Mouse (Mus musculus): Measurements from ENCODE around the gene Pknox2. TPM values are rescaled to one million over a fixed set of nuclear protein-coding genes. Genes with fewer than 3 reads are reported as not detected.

Gene Pknox2
- polyA plus RNA-seq, 1 experiment, result not detected

DNA sequence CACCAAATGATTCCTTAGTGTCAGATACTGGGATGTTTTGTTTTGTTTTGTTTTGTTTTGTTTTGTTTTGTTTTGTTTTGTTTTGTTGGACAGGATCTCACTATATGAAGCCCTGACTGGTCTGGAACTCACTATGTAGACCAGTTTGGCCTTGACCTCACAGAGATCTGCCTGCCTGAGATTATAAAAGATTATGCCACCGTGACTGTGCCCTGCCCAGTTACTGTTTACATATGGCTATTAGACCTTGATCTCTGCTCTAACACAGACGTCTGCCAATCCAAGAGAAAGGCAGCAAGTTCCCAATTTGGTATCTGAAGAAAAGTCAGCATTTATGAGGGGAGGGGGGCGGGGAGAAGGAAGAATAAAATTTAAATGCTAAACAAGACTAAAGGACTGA lies 283.5 kb downstream of the Pknox2 start:
- Histone ChIP-seq H3K4me1 (ENCODE audit: control insufficient read depth, insufficient read depth, low read length) (peaks cover 4% of the 10 kb centered on the region; the same call in 1 of the 2 replicates), H3K27ac (ENCODE audit: insufficient read depth, low read depth, low read length) (no peak overlapping the region), H3K4me3 (ENCODE audit: insufficient read depth, low read length) (no peak overlapping the region)
- TF ChIP-seq POLR2A (IDR thresholded peaks at IDR 0.05; ENCODE audit: borderline replicate concordance, low read depth, low read length), result no peak
- no peak for TF ChIP-seq CTCF (IDR thresholded peaks at IDR 0.05; ENCODE audit: low read depth, low read length)

DNA sequence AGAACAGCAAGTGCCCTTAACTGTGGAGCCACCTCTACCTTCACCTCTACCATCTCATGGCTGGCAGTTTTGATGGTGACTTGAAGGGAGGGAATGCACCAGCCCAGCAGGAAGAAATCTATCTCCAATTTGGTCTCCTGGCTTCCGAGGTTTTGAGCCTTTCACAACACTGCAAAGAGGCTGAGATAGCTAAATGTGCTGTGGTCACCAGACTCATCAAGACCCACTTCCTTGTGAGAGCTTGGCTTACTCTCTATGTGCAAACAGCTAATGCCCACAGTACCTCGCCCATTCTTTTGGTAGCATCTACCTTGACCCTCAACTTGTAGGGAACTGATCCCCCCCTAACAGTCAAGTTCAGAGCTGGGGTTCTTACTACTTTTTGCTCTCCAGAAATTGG lies 284.6 kb downstream of the Pknox2 start:
- Histone ChIP-seq H3K4me1 (ENCODE audit: control insufficient read depth, insufficient read depth, low read length) (peaks cover 4% of the 10 kb centered on the region; the same call in 1 of the 2 replicates), H3K27ac (ENCODE audit: insufficient read depth, low read depth, low read length) (no peak overlapping the region), H3K4me3 (ENCODE audit: insufficient read depth, low read length) (no peak overlapping the region)
- TF ChIP-seq POLR2A (IDR thresholded peaks at IDR 0.05; ENCODE audit: borderline replicate concordance, low read depth, low read length), result no peak
- no peak for TF ChIP-seq CTCF (IDR thresholded peaks at IDR 0.05; ENCODE audit: low read depth, low read length)

DNA sequence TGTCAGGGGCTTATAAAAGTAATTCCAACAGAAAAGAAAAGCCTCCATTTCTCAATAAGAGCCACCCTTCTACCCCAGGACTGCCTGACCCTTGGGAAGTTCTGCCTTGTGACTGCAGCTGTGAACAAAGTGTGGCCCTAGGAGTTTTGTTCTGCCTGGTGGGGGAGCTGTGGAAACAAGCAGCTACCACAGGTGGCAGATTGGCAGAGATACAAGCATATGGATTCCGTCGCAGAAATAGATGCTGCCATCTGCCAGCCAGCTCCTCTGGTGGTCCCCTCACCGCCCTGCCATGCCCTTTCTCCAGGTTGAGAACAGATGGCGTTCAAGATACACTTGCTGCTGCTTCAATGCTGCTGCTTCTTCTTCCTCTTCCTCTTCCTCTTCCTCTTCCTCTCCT lies 288.5 kb downstream of the Pknox2 start:
- H3K4me1 ChIP-seq (ENCODE audit: control insufficient read depth, insufficient read depth, low read length), result no peaks in the 10 kb centered on the region
- TF ChIP-seq CTCF (IDR thresholded peaks at IDR 0.05; ENCODE audit: low read depth, low read length) (no peak), POLR2A (IDR thresholded peaks at IDR 0.05; ENCODE audit: borderline replicate concordance, low read depth, low read length) (no peak)

DNA sequence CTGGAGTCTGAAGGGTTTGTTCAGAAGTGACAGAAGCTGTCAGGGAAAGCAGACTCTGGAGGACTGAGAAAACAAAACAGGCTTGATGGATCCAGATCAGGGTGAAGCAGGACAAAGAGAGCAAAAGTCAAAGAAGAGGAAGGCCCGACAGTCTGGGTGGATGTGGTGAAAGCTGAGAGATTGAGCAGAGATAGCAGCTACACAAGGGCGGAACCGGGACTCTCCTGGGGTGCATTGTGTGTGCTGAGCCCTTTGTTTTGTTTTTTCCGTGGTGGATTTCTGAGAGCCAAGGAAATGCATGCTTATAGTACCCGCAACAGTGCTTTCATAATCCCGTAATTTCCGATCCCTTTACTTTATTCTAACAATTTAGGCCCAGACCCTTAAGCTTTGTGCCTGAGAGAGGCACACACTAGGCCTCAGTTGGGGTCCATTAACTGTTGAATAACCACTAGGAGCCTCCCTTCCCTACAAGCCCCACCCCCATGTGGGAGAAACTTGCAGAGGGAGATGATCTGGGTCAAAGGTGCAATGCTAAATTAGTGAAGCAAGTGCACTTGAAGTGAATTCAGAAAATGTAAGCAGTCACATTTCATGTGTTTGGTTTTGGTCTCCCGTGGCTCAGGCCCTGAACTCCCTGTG lies 289.6 kb downstream of the Pknox2 start:
- no peak overlapping the region for H3K4me3 ChIP-seq (ENCODE audit: insufficient read depth, low read length)
- no peak for TF ChIP-seq CTCF (IDR thresholded peaks at IDR 0.05; ENCODE audit: low read depth, low read length)
- no peak for TF ChIP-seq POLR2A (IDR thresholded peaks at IDR 0.05; ENCODE audit: borderline replicate concordance, low read depth, low read length)
- no peak overlapping the region for H3K27ac ChIP-seq (ENCODE audit: insufficient read depth, low read depth, low read length)
- H3K4me1 ChIP-seq (ENCODE audit: control insufficient read depth, insufficient read depth, low read length), result no peaks in the 10 kb centered on the region

More for the DNA sequence above, 288.5 kb downstream of the Pknox2 start:
- Histone ChIP-seq H3K27ac (ENCODE audit: insufficient read depth, low read depth, low read length) (no peak overlapping the region), H3K4me3 (ENCODE audit: insufficient read depth, low read length) (no peak overlapping the region)

DNA sequence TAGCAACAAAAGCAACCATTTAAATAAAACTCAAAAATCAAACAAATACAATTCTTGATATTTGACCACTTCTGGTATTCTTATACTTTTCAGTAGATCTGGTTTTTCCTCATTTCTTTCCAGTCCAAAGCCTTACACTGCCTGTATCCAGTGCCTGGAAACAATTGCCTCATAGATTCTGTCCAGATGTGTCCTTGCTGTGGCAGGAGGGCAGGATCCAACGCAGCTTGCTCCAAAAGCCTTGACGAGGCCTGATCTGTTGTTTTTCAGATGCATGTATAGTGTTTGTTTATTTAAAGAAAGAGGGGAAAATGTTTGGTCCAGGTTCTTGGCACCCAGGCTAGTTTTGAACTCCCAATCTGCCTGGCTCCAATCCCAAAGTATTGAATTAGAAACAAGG lies 290.9 kb downstream of the Pknox2 start:
- no peaks in the 10 kb centered on the region for H3K4me1 ChIP-seq (ENCODE audit: control insufficient read depth, insufficient read depth, low read length)
- no peak for TF ChIP-seq POLR2A (IDR thresholded peaks at IDR 0.05; ENCODE audit: borderline replicate concordance, low read depth, low read length)
- no peak for TF ChIP-seq CTCF (IDR thresholded peaks at IDR 0.05; ENCODE audit: low read depth, low read length)
- no peak overlapping the region for H3K4me3 ChIP-seq (ENCODE audit: insufficient read depth, low read length)
- H3K27ac ChIP-seq (ENCODE audit: insufficient read depth, low read depth, low read length), result no peak overlapping the region

DNA sequence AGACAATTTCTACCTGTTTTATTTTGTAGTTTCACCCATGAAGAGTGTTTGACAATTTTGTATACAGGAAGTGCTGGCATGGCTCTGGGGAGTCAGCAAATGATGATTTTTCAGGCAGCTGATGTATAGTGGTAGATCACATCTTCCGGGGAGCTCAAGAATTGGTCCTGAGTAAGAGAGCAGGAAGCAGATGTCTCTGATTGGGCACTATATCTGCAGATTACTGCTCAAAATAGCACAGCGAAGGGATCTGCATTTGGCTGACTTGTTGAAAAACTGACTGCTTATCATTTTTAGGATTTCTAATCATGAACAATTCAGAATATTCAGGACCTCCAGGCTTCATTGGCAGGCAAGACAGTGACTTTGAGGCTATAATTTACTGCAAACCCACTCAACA lies 295.0 kb downstream of the Pknox2 start:
- Histone ChIP-seq H3K4me1 (ENCODE audit: control insufficient read depth, insufficient read depth, low read length) (no peaks in the 10 kb centered on the region), H3K27ac (ENCODE audit: insufficient read depth, low read depth, low read length) (no peak overlapping the region), H3K4me3 (ENCODE audit: insufficient read depth, low read length) (no peak overlapping the region)
- no peak for TF ChIP-seq CTCF (IDR thresholded peaks at IDR 0.05; ENCODE audit: low read depth, low read length)
- TF ChIP-seq POLR2A (IDR thresholded peaks at IDR 0.05; ENCODE audit: borderline replicate concordance, low read depth, low read length), result no peak

DNA sequence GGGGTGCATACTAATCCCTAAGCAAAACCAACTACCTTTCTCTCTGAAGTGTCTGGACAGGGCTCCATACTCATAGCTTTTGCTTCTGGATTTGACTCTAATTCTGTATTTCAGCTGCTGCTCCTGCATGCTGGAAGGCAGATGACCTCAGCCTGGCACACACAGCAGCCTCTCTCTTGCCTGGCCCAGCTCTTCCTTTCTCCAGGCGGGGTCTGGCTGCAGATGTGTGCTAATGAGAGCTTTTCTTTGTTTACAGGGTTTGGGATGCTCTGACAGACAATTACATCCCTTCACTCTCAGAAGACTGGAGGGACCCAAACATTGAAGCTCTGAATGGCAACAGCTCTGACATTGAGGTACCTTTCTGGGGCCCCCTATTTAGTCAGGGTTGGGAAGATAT lies 297.1 kb downstream of the Pknox2 start:
- Histone ChIP-seq H3K27ac (ENCODE audit: insufficient read depth, low read depth, low read length) (no peak overlapping the region), H3K4me3 (ENCODE audit: insufficient read depth, low read length) (no peak overlapping the region), H3K4me1 (ENCODE audit: control insufficient read depth, insufficient read depth, low read length) (no peaks in the 10 kb centered on the region)
- TF ChIP-seq POLR2A (IDR thresholded peaks at IDR 0.05; ENCODE audit: borderline replicate concordance, low read depth, low read length), result no peak
- TF ChIP-seq CTCF (IDR thresholded peaks at IDR 0.05; ENCODE audit: low read depth, low read length), result no peak

DNA sequence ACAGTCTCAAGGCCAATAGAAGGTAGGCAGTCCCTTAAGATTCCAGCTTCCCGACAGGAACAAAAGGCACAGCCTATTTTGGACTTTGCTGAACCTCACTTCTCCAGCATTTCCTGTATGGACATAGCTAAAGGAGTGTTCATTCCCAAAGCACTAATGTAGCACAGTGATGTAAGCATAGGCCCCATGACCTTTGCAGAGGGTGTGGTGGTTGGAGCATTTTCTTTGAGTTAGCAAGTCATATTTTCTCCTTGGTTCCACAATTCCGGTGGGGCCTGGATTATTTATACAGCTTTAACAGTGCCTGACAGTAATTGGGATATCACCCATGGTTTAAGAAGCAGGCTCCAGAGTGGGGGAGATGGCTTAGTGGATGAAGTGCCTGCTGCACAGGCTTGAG lies 298.5 kb downstream of the Pknox2 start:
- no peak overlapping the region for H3K27ac ChIP-seq (ENCODE audit: insufficient read depth, low read depth, low read length)
- H3K4me1 ChIP-seq (ENCODE audit: control insufficient read depth, insufficient read depth, low read length), result no peaks in the 10 kb centered on the region
- TF ChIP-seq POLR2A (IDR thresholded peaks at IDR 0.05; ENCODE audit: borderline replicate concordance, low read depth, low read length) (no peak), CTCF (IDR thresholded peaks at IDR 0.05; ENCODE audit: low read depth, low read length) (no peak)

DNA sequence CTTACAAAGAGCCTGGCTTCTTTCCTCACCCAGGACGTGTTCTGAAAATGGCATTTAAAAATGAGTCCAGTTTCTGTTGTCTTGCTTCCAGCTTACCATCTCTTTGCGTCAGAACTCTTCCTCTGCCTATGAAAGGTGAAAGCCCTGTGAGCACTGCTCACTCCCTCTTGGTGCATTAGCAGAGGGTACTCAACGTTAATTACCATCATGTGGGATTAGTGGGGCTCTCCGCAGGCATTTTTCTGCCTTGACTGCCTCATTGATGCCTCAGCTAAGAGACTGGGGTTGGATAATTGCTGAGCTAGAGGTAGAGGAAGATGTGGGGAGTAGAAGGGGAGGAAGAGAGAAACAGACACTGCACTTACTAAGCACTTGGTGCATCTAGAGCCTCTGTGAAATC lies 300.9 kb downstream of the Pknox2 start:
- no peak overlapping the region for H3K4me3 ChIP-seq (ENCODE audit: insufficient read depth, low read length)
- H3K27ac ChIP-seq (ENCODE audit: insufficient read depth, low read depth, low read length), result no peak overlapping the region
- TF ChIP-seq POLR2A (IDR thresholded peaks at IDR 0.05; ENCODE audit: borderline replicate concordance, low read depth, low read length), result no peak
- no peak for TF ChIP-seq CTCF (IDR thresholded peaks at IDR 0.05; ENCODE audit: low read depth, low read length)

More for the DNA sequence above, 298.5 kb downstream of the Pknox2 start:
- H3K4me3 ChIP-seq (ENCODE audit: insufficient read depth, low read length), result no peak overlapping the region

More for the DNA sequence above, 300.9 kb downstream of the Pknox2 start:
- H3K4me1 ChIP-seq (ENCODE audit: control insufficient read depth, insufficient read depth, low read length), result no peaks in the 10 kb centered on the region

Other genes starting within 250 kb of the Pknox2 start
- gene Tmem218, start 60.8 kb upstream of the Pknox2 start, polyA plus RNA-seq (2012; ENCODE audit: insufficient read depth, insufficient read length, missing spikeins), result 4.7 and 5.9 TPM in 2 replicates
- gene Slc37a2, start 108.3 kb upstream of the Pknox2 start, polyA plus RNA-seq (2012; ENCODE audit: insufficient read depth, insufficient read length, missing spikeins), result 167 and 186 TPM in 2 replicates
- 1.9 TPM in 2 replicates for gene Ccdc15, start 201.0 kb upstream of the Pknox2 start, polyA plus RNA-seq (2012; ENCODE audit: insufficient read depth, insufficient read length, missing spikeins)
- gene Hepacam, start 219.9 kb upstream of the Pknox2 start, polyA plus RNA-seq (2012; ENCODE audit: insufficient read depth, insufficient read length, missing spikeins), result not detected in 2 replicates

Data from bone marrow macrophage, adult 2 months (primary cell).